Mouse (Mus musculus): Measurements from ENCODE around the gene Ndufs1.
"Not testable (repeated sequence)": the region's sequence is repeated elsewhere in the genome, so short reads cannot be mapped to it uniquely, and the experiment has no call there.

DNA sequence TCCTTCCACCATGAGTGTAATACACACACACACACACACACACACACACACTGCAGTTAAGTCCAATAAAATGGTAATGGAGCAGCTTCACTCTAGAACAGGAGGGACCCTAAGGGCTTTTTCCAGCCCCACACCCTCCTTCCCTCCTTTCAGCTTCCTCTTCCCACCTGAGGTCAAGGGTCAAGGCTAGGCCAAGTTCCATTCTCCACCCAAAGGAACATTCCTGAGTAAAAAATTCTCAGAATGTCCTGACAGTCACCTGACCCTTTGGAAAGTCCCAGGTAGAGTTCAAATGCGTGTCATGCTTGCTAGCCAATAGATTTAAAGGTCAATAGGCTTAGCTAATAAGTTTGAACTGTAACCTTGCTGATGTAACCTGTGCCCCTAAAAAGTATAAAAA, 38.0 kb downstream of the Ndufs1 start:
- not testable (repeated sequence) for TF ChIP-seq CTCF (IDR thresholded peaks at IDR 0.05; ENCODE audit: low read depth); EP300 (optimal IDR thresholded peaks at IDR 0.05)
